Mouse (Mus musculus): ENCODE measurements around the gene Rprd1b. TPM values are rescaled to one million over a fixed set of nuclear protein-coding genes. Genes with fewer than 3 reads are reported as not detected.

Gene Rprd1b
- polyA plus RNA-seq, 1 experiment, result not detected

GRCm38 (mm10) chr2:158105605-158106004, 77.3 kb downstream of the Rprd1b start:
- H3K4me1 ChIP-seq (ENCODE audit: control insufficient read depth, insufficient read depth, low read length), result peaks cover 11% of the 10 kb centered on the region
- no peak overlapping the region for H3K4me3 ChIP-seq (ENCODE audit: insufficient read depth, low read depth, low read length)
- TF ChIP-seq POLR2A (IDR thresholded peaks at IDR 0.05; ENCODE audit: insufficient read depth, low read depth, low read length), result no peak
- no peak for TF ChIP-seq CTCF (IDR thresholded peaks at IDR 0.05; ENCODE audit: insufficient read depth, low read depth, low read length)
- no peak overlapping the region for H3K27ac ChIP-seq (ENCODE audit: insufficient read depth, low read depth, low read length)
- WGBS, result 88% methylated on average over 6 of the region's 6 CpGs

GRCm38 (mm10) chr2:158106947-158107587, 78.8 kb downstream of the Rprd1b start:
- WGBS, result 38% methylated on average over 6 of the region's 6 CpGs
- H3K4me3 ChIP-seq (ENCODE audit: insufficient read depth, low read depth, low read length), result no peak overlapping the region
- TF ChIP-seq CTCF (IDR thresholded peaks at IDR 0.05; ENCODE audit: insufficient read depth, low read depth, low read length) (no peak), POLR2A (IDR thresholded peaks at IDR 0.05; ENCODE audit: insufficient read depth, low read depth, low read length) (no peak)
- H3K27ac ChIP-seq (ENCODE audit: insufficient read depth, low read depth, low read length), result no peak overlapping the region
- peaks cover 11% of the 10 kb centered on the region for H3K4me1 ChIP-seq (ENCODE audit: control insufficient read depth, insufficient read depth, low read length)

- H3K4me3 ChIP-seq (ENCODE audit: insufficient read depth, low read depth, low read length), result no peak overlapping the region
- TF ChIP-seq POLR2A (IDR thresholded peaks at IDR 0.05; ENCODE audit: insufficient read depth, low read depth, low read length) (no peak), CTCF (IDR thresholded peaks at IDR 0.05; ENCODE audit: insufficient read depth, low read depth, low read length) (no peak)
- WGBS, result 70% methylated on average over 8 of the region's 8 CpGs
- no peak overlapping the region for H3K27ac ChIP-seq (ENCODE audit: insufficient read depth, low read depth, low read length)
- H3K4me1 ChIP-seq (ENCODE audit: control insufficient read depth, insufficient read depth, low read length), result peaks cover 17% of the 10 kb centered on the region
Measured at GRCm38 (mm10) chr2:158109516-158109915, 81.2 kb downstream of the Rprd1b start.

GRCm38 (mm10) chr2:158113591-158114257, 85.4 kb downstream of the Rprd1b start:
- 57% methylated on average over 9 of the region's 9 CpGs for WGBS
- no peak for TF ChIP-seq CTCF (IDR thresholded peaks at IDR 0.05; ENCODE audit: insufficient read depth, low read depth, low read length)
- TF ChIP-seq POLR2A (IDR thresholded peaks at IDR 0.05; ENCODE audit: insufficient read depth, low read depth, low read length), result no peak
- Histone ChIP-seq H3K4me1 (ENCODE audit: control insufficient read depth, insufficient read depth, low read length) (peaks cover 9% of the 10 kb centered on the region; the same call in 1 of the 2 replicates), H3K27ac (ENCODE audit: insufficient read depth, low read depth, low read length) (no peak overlapping the region), H3K4me3 (ENCODE audit: insufficient read depth, low read depth, low read length) (no peak overlapping the region)

DNA sequence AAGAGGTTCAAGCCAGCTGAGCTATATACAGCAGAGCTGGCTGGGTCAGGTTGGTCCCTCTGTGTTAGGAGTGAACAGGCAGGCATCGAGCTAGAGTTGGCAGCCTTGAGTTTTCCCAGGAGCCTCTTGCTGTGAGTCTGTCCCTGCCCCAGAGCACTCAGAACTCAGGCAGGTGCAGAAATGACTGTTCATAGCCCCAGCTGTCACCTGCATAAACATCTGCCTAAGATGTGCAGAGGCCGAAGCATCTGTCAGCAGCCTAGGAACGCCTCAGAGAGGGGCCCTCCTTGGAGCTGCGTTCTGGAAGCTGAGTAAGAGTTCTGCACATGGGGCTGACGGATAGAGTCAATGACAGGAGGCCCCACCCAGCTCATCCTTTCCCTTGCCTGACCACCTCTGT, 86.6 kb downstream of the Rprd1b start:
- TF ChIP-seq POLR2A (IDR thresholded peaks at IDR 0.05; ENCODE audit: insufficient read depth, low read depth, low read length) (no peak), CTCF (IDR thresholded peaks at IDR 0.05; ENCODE audit: insufficient read depth, low read depth, low read length) (no peak)

GRCm38 (mm10) chr2:158115838-158116453, 87.6 kb downstream of the Rprd1b start:
- 87% methylated on average over 3 of the region's 3 CpGs for WGBS

More for the DNA sequence above, 86.6 kb downstream of the Rprd1b start:
- H3K4me1 ChIP-seq (ENCODE audit: control insufficient read depth, insufficient read depth, low read length), result peaks cover 6% of the 10 kb centered on the region; the same call in 1 of the 2 replicates
- WGBS, result 73% methylated on average over 5 of the region's 5 CpGs
- H3K4me3 ChIP-seq (ENCODE audit: insufficient read depth, low read depth, low read length), result no peak overlapping the region
- no peak overlapping the region for H3K27ac ChIP-seq (ENCODE audit: insufficient read depth, low read depth, low read length)

DNA sequence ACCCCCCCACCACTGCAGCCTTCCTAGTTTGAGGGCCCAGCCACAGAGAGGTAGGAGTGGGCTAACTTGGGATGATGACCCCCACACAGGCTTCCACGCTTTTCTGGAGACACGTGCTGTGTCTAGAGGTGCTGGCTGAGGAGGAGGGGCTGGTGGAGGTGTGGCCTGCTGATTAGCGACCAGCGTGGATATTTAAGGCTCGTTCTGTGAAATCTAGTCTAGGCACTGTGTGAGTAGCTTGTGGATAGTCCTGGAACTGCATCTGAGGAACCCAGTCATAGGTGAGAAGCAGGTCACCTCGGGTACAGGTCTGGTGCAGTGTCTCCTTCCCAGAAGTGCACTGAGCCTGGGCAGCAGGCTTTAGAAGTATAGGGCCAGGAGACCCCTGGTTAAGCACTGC, 88.4 kb downstream of the Rprd1b start:
- TF ChIP-seq POLR2A (IDR thresholded peaks at IDR 0.05; ENCODE audit: insufficient read depth, low read depth, low read length) (no peak), CTCF (IDR thresholded peaks at IDR 0.05; ENCODE audit: insufficient read depth, low read depth, low read length) (no peak)
- no peak overlapping the region for H3K27ac ChIP-seq (ENCODE audit: insufficient read depth, low read depth, low read length)
- H3K4me3 ChIP-seq (ENCODE audit: insufficient read depth, low read depth, low read length), result no peak overlapping the region
- 67% methylated on average over 6 of the region's 6 CpGs for WGBS
- H3K4me1 ChIP-seq (ENCODE audit: control insufficient read depth, insufficient read depth, low read length), result peaks cover 11% of the 10 kb centered on the region

More at GRCm38 (mm10) chr2:158115838-158116453, 87.6 kb downstream of the Rprd1b start:
- H3K4me1 ChIP-seq (ENCODE audit: control insufficient read depth, insufficient read depth, low read length), result peaks cover 6% of the 10 kb centered on the region; the same call in 1 of the 2 replicates
- TF ChIP-seq POLR2A (IDR thresholded peaks at IDR 0.05; ENCODE audit: insufficient read depth, low read depth, low read length) (no peak), CTCF (IDR thresholded peaks at IDR 0.05; ENCODE audit: insufficient read depth, low read depth, low read length) (no peak)
- H3K4me3 ChIP-seq (ENCODE audit: insufficient read depth, low read depth, low read length), result no peak overlapping the region
- H3K27ac ChIP-seq (ENCODE audit: insufficient read depth, low read depth, low read length), result no peak overlapping the region

GRCm38 (mm10) chr2:158119145-158119544, 90.8 kb downstream of the Rprd1b start:
- peaks cover 10% of the 10 kb centered on the region for H3K4me1 ChIP-seq (ENCODE audit: control insufficient read depth, insufficient read depth, low read length)

DNA sequence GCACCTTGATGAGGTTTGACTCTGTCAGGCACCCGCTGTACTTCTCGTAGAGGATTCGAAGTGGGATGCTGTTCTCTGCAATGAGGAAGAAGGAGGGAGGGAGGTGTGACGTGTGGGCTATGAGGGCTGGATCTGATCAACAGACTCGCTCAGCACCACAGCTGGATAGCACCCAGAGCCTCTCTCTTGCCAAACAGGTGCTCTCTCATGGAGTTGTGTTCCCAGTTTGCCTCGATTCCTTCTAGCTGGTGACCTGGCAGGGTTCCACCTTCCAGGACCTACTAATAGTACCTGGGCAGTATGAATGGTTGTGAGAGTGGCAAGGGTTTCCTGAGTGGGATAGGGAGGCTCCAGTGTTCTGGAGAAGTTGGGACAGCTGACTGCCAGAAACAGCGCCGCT, 91.9 kb downstream of the Rprd1b start:
- 77% methylated on average over 8 of the region's 8 CpGs for WGBS
- Histone ChIP-seq H3K4me1 (ENCODE audit: control insufficient read depth, insufficient read depth, low read length) (peaks cover 10% of the 10 kb centered on the region), H3K4me3 (ENCODE audit: insufficient read depth, low read depth, low read length) (no peak overlapping the region), H3K27ac (ENCODE audit: insufficient read depth, low read depth, low read length) (no peak overlapping the region)
- no peak for TF ChIP-seq POLR2A (IDR thresholded peaks at IDR 0.05; ENCODE audit: insufficient read depth, low read depth, low read length)

More at GRCm38 (mm10) chr2:158119145-158119544, 90.8 kb downstream of the Rprd1b start:
- TF ChIP-seq CTCF (IDR thresholded peaks at IDR 0.05; ENCODE audit: insufficient read depth, low read depth, low read length) (no peak), POLR2A (IDR thresholded peaks at IDR 0.05; ENCODE audit: insufficient read depth, low read depth, low read length) (no peak)
- WGBS, result 91% methylated on average over 4 of the region's 4 CpGs
- no peak overlapping the region for H3K4me3 ChIP-seq (ENCODE audit: insufficient read depth, low read depth, low read length)
- H3K27ac ChIP-seq (ENCODE audit: insufficient read depth, low read depth, low read length), result no peak overlapping the region
